Mouse (Mus musculus) E14TG2a.4 (cell line): Measurements from ENCODE around the gene Pla2g7.

Experiments
- H3K27me3 ChIP-seq: 2 replicates; pipeline ENCODE4 v1.6.1; 2014; ENCODE audit warnings: low read length, control low read depth; ENCODE audit not compliant: insufficient read depth
- H3K36me3 ChIP-seq: 2 replicates; pipeline ENCODE4 v1.6.1; 2014; ENCODE audit warnings: low read length, control low read depth; ENCODE audit not compliant: insufficient read depth
- H3K4me1 ChIP-seq: replicated peaks from 2 replicates; pipeline ENCODE4 v1.6.1; 2014; ENCODE audit warnings: low read depth, low read length, control low read depth
- H3K4me3 ChIP-seq: replicated peaks from 2 replicates; pipeline ENCODE4 v1.5.1; 2014; ENCODE audit warnings: mild to moderate bottlenecking, low read length
- H3K9me3 ChIP-seq: 2 replicates; pipeline ENCODE4 v1.6.1; 2014; ENCODE audit warnings: low read length, control low read depth
- CTCF ChIP-seq: conservative IDR thresholded peaks from 2 replicates; pipeline ENCODE4 v1.5.1; 2014; ENCODE audit warnings: low read length
- NANOG ChIP-seq: IDR thresholded peaks from 2 replicates; pipeline ENCODE4 v1.6.1; 2014; ENCODE audit warnings: borderline replicate concordance, low read length, mixed read lengths
- POU5F1 ChIP-seq: IDR thresholded peaks from 2 replicates; pipeline ENCODE4 v1.6.1; 2014; ENCODE audit warnings: low read length, borderline replicate concordance

Pla2g7 gene

GRCm38 (mm10) chr17:43590531-43590930, 22.6 kb downstream of the Pla2g7 start:
- Histone ChIP-seq H3K9me3 (no peaks in the 10 kb centered on the region), H3K27me3 (peaks cover 3% of the 10 kb centered on the region), H3K4me1 (peaks cover 16% of the 10 kb centered on the region), H3K36me3 (no peaks in the 10 kb centered on the region), H3K4me3 (no peak overlapping the region)
- TF ChIP-seq POU5F1 (no peak), CTCF (no peak), NANOG (no peak)

- H3K36me3 ChIP-seq: no peaks in the 10 kb centered on the region
- peaks cover under 1% of the 10 kb centered on the region; the same call in 1 of the 2 replicates for H3K9me3 ChIP-seq
- H3K4me1 ChIP-seq: peaks cover 16% of the 10 kb centered on the region
- TF ChIP-seq NANOG (no peak), POU5F1 (no peak), CTCF (no peak)
- H3K27me3 ChIP-seq: peaks cover 3% of the 10 kb centered on the region
- no peak overlapping the region for H3K4me3 ChIP-seq
Measured at GRCm38 (mm10) chr17:43592296-43593291, 24.7 kb downstream of the Pla2g7 start.

- Histone ChIP-seq H3K27me3 (no peaks in the 10 kb centered on the region), H3K4me1 (peaks cover 2% of the 10 kb centered on the region; the same call in 1 of the 2 replicates), H3K36me3 (no peaks in the 10 kb centered on the region), H3K9me3 (peaks cover 6% of the 10 kb centered on the region), H3K4me3 (no peak overlapping the region)
- TF ChIP-seq POU5F1 (no peak), NANOG (no peak), CTCF (peak; percentile 57)
Measured at GRCm38 (mm10) chr17:43597742-43598141, 29.8 kb downstream of the Pla2g7 start.

GRCm38 (mm10) chr17:43598706-43599105, 30.8 kb downstream of the Pla2g7 start:
- Histone ChIP-seq H3K36me3 (no peaks in the 10 kb centered on the region), H3K27me3 (no peaks in the 10 kb centered on the region), H3K4me3 (no peak overlapping the region), H3K9me3 (peaks cover 11% of the 10 kb centered on the region), H3K4me1 (no peaks in the 10 kb centered on the region)
- TF ChIP-seq POU5F1: no peak
- TF ChIP-seq CTCF: no peak
- no peak for TF ChIP-seq NANOG

- Histone ChIP-seq H3K27me3 (no peaks in the 10 kb centered on the region; the same call in 1 of the 2 replicates), H3K4me1 (no peaks in the 10 kb centered on the region), H3K4me3 (no peak overlapping the region), H3K36me3 (no peaks in the 10 kb centered on the region), H3K9me3 (peaks cover 5% of the 10 kb centered on the region)
- TF ChIP-seq POU5F1 (no peak), CTCF (peak; percentile 99)
Measured at GRCm38 (mm10) chr17:43606704-43607103, 38.8 kb downstream of the Pla2g7 start.

- Histone ChIP-seq H3K27me3 (no peaks in the 10 kb centered on the region; the same call in 1 of the 2 replicates), H3K4me3 (no peak overlapping the region), H3K9me3 (no peaks in the 10 kb centered on the region), H3K36me3 (no peaks in the 10 kb centered on the region), H3K4me1 (no peaks in the 10 kb centered on the region)
- no peak for TF ChIP-seq POU5F1
- TF ChIP-seq CTCF: peak; percentile 66
Measured at GRCm38 (mm10) chr17:43611586-43611985, 43.7 kb downstream of the Pla2g7 start.

GRCm38 (mm10) chr17:43612221-43612620, 44.3 kb downstream of the Pla2g7 start:
- Histone ChIP-seq H3K36me3 (no peaks in the 10 kb centered on the region), H3K27me3 (no peaks in the 10 kb centered on the region; the same call in 1 of the 2 replicates), H3K4me1 (no peaks in the 10 kb centered on the region), H3K9me3 (no peaks in the 10 kb centered on the region), H3K4me3 (no peak overlapping the region)
- TF ChIP-seq POU5F1: no peak
- no peak for TF ChIP-seq CTCF
- TF ChIP-seq NANOG: no peak

GRCm38 (mm10) chr17:43619156-43619555, 51.3 kb downstream of the Pla2g7 start:
- TF ChIP-seq NANOG (no peak), CTCF (no peak), POU5F1 (no peak)
- Histone ChIP-seq H3K36me3 (no peaks in the 10 kb centered on the region), H3K9me3 (peaks cover 12% of the 10 kb centered on the region; the same call in 1 of the 2 replicates), H3K4me1 (no peaks in the 10 kb centered on the region), H3K27me3 (peaks cover 11% of the 10 kb centered on the region; the same call in 1 of the 2 replicates), H3K4me3 (no peak overlapping the region)

- TF ChIP-seq CTCF (no peak), NANOG (no peak), POU5F1 (no peak)
- H3K36me3 ChIP-seq: no peaks in the 10 kb centered on the region
- H3K4me3 ChIP-seq: no peak overlapping the region
- peaks cover 36% of the 10 kb centered on the region for H3K27me3 ChIP-seq
- no peaks in the 10 kb centered on the region for H3K4me1 ChIP-seq
- H3K9me3 ChIP-seq: peaks cover 12% of the 10 kb centered on the region; the same call in 1 of the 2 replicates
Measured at GRCm38 (mm10) chr17:43622076-43622475, 54.2 kb downstream of the Pla2g7 start.
